Mouse (Mus musculus) lung, postnatal 36 days (tissue): Measurements from ENCODE around the gene Cldn34b2.
"Not testable (repeated sequence)": the region's sequence is repeated elsewhere in the genome, so short reads cannot be mapped to it uniquely, and the experiment has no call there.

Source experiments
- DNase-seq: peaks from one replicate; pipeline ENCODE4 v3.0.0; 2022; ENCODE audit warnings: mixed read lengths

The Cldn34b2 gene

GRCm38 (mm10) chrX:155128312-155128711 lies at the start of gene Cldn34b2:
Gene Cldn34b2 (minus strand): TSS chrX:155128412.
- DNase-seq: not testable (repeated sequence)

DNA sequence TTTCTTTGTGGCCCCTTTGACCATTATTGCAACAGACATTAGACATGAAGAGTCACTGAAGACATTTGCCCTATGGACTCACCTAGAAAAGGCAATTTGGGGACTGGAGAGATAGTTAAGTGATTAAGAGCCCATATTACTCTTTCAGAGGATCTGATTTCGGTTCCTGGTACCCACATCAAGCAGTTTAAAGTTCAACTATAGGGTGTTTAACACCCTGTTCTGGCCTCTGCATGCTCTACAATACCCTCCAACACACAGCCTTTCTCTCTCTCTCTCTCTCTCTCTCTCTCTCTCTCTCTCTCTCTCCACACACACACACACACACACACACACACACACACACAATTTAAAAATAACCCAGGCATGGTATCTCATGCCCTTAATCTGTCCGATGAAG lies 49.4 kb upstream of the Cldn34b2 start:
- DNase-seq: no peak

DNA sequence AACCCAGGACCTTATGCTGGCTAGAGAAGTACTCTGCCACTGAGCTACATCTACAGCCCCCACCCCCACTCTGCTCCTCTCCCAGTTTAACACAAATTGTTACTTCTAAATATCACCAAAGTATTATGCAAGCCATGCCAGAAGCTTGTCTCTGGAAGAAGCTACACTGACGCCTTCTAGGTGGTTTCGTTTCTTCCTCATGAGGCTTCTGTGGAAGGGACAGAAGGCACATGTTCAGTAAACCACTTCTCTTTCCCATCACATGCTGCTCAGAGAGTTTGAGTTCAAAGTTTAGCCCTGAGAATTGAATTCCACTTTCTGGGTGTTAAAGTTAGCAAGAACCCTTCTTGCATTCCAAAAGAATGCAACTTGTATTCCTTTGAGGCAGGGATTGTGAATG lies 49.0 kb upstream of the Cldn34b2 start:
- peak; percentile 31 for DNase-seq

- no peak for DNase-seq
Observed at GRCm38 (mm10) chrX:155175568-155175967, 47.4 kb upstream of the Cldn34b2 start.

DNA sequence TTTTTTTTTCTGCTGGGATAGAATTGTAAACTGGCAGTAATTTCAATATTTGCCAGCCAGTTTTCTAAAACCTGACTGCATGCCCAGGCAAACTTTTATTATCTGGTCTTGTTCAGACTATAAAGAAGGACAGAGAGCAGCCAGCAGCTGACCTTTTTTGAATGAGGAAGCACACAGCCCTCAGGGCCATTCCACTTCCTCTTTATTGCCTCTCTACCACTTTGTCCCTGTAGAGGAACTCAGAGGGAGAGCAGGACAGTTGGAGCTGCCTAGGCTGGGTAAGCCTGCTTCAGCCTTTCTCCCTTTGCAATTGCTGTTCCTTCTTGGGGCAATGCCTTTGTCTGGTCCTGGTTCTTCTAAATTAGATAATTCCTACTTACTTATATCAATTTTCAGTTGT lies 44.1 kb upstream of the Cldn34b2 start:
- peak; percentile 34 for DNase-seq

DNA sequence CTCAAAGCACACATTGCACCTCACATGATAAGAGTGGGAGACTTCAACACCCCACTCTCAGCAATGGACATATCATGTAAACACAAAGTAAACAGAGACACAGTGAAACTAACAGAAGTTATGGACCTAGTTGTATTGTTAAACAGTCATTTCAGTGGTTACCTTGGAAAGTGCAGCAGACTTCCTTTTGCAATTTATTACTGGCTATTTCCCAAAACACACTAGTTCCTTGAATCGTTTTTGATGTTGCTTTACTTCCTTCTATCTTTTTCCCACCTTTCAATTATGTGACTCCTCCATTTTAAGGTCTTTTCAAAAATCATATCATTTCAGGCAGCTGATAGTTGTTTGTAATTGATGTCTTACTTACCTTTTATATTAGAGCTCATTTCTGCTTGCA lies 43.5 kb upstream of the Cldn34b2 start:
- no peak for DNase-seq

DNA sequence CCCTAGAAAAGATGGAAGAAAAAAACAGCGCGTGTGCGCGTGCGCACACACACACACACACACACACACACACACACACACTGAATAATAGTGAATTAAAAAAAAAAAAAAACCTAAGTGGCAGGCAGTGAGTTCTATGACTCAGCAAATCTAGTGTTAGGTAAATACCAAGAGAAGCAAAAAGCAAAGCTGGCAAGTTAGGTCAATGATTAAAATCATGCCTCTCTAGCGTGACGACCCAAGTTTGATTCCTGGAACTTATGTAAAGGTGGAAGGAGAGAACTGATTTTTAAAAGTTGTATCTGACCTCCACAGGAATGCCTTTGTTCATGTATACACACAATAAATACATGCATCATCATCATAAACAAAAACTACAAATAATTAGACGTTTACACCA lies 41.7 kb upstream of the Cldn34b2 start:
- no peak for DNase-seq

DNA sequence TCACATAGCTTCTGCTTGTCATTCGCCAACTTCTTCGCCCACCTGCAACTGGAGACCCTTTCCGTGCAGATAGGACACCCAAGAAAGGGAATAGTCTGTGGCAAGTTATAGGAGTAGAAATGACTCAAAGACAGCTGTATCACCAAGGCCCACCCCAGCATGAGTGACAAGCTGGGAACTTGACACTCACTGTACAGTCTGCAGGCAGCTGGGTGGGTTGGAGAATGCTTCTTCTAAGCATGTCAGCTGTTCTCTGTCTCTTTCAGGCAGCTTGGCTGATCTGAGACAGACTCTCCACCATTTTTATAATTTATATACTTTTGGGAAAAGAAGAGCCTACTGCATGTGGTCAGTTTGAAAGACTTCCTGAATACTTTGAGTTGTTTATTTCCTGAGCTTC lies 39.5 kb upstream of the Cldn34b2 start:
- DNase-seq: no peak

DNA sequence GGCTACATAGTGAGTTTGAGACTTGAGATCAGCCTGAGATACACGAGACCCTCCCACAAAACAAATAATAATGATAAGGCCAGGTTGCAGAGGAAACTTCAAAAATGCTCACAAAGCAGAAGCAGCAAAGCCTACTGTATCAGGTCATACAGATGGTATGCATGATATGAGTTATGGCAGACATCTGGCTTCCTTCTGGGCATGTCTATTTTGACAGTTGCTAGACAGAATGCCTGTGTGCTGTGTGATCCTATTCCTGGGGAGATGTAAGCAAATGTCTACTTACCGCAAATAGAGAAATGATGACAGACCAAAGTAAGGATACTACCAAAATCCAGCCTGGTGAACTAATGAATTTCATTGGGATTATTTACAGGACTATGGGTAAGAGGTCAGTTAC lies 38.1 kb upstream of the Cldn34b2 start:
- DNase-seq: no peak

DNA sequence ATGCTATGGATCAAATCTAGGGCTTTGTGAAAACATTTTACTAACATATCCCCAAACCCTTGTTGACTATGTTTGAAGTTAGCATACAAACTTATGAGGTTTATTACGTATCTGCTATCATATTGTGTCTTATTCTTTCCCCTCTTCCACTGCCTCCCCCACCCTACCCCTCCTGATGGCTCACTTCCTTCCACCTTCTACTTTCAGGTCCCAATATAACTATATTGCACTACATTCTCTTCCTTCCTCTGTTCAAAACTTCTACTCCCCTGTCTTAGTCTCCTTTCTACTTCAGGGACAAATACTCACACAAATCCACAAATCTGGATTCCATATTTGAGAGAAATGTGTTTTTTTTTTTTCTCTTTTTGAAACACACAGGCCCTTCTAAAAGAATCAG lies 35.3 kb upstream of the Cldn34b2 start:
- no peak for DNase-seq

- DNase-seq: no peak
Observed at GRCm38 (mm10) chrX:155151868-155152267, 23.7 kb upstream of the Cldn34b2 start.

GRCm38 (mm10) chrX:155144718-155145117 lies 16.5 kb upstream of the Cldn34b2 start:
- DNase-seq: peak; percentile 86

DNA sequence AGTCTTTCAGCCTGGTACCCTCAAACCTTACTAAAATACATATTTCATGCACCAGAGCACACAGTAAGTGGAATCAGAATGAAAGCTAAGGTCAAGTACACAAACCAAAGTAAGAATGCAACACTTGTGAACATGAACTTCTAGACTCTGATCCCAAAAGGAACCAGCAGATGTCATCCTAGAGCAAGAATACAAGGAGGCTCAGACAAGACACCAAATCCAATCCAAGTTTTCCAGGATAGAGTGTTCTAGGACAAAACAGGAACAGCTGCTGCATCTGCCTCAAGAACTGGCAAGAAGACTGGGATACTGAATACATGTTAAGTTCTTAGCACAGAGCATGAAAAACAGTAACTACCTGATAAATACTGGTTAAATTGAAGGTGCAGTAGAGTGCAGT lies 30.2 kb downstream of the Cldn34b2 start:
- DNase-seq: peak; percentile 33

- DNase-seq: not testable (repeated sequence)
Observed at GRCm38 (mm10) chrX:155093566-155093965, 34.6 kb downstream of the Cldn34b2 start, which contains the start of gene Magea2. Gene Magea2 (minus strand): TSS chrX:155093666.

DNA sequence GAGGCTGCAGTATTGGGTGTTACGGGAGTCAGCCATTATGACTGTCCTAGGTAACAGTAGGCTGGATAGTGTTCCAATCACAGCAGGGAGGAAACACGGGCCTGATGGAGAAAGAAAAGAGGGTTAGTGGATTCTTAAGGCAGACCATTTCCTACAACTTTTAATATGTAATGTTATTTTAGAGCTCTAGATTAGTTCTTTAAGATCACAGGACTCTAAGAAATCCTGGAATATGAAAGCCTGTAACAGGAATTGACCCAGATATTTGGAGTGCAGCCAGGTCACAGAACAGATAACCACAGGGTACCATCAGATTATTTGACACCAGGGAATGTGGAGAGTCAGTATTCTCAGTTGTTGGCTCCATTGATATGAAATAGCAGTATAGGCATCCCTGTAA lies 38.5 kb downstream of the Cldn34b2 start, which contains the start of gene Magea1:
Gene Magea1, minus strand, starts transcription at position 101 of the 400 bp plus-strand sequence.
- DNase-seq: not testable (repeated sequence)
